Mouse (Mus musculus): ENCODE measurements around the gene Gm10487. TPM values are rescaled to one million over a fixed set of nuclear protein-coding genes. Genes with fewer than 3 reads are reported as not detected.
"Not testable (repeated sequence)": the region's sequence is repeated elsewhere in the genome, so short reads cannot be mapped to it uniquely, and the experiment has no call there.

Gene Gm10487
- not detected for total RNA-seq (2021)

DNA sequence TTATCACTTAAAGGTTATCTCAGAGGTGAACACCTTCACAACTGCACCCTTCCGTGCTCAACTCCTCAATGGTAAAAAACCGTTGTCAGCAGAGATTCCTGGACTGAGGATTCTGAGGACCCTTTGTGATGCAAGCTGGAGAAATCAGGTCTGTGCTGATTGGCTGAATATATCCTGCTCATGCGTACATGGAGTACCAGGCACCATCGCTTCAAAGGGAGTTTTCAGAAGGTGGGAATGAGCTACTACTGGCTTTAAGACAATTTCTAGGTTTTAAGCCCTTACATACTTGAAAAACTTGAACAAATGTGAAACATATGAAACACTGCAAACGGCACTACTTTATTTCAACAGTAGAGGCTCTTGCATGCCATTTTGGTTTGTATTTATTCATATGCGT, at the start of gene Gm10487:
Gm10487 (minus strand) TSS at position 101 of the 400 bp plus-strand sequence.
- DNase-seq (ENCODE audit: extremely low spot score in 1 of 2, low spot score in 1 of 2), result not testable (repeated sequence)

Measured in layer of hippocampus, postnatal 25 days (tissue).